Mouse (Mus musculus) kidney, embryonic 15.5 days (tissue): Measurements from ENCODE around the gene Hnrnpm. TPM values are rescaled to one million over a fixed set of nuclear protein-coding genes. Genes with fewer than 3 reads are reported as not detected.
A peak's percentile ranks its signal among the peaks of the same experiment; 100 is the strongest.
"Not testable (repeated sequence)": the region's sequence is repeated elsewhere in the genome, so short reads cannot be mapped to it uniquely, and the experiment has no call there.

Experiments used
- ATAC-seq: fragments of 200-750 bp; cut with Nextera tagmentation; replicated peaks from 2 replicates; pipeline ENCODE4 v1.8.0; 2017; ENCODE audit warnings: moderate TSS enrichment; ENCODE audit not compliant: low FRiP score
- H3K27ac ChIP-seq: fragments of 300-500 bp; sonication (generic); 2 replicates; pipeline ENCODE4 v1.5.1; 2015; ENCODE audit warnings: mild to moderate bottlenecking, inconsistent platforms
- H3K27me3 ChIP-seq: fragments of 300-500 bp; sonication (generic); 2 replicates; pipeline ENCODE4 v1.6.1; 2015; ENCODE audit warnings: inconsistent platforms
- H3K36me3 ChIP-seq: fragments of 300-500 bp; sonication (generic); 2 replicates; pipeline ENCODE4 v1.6.1; 2015; ENCODE audit warnings: inconsistent platforms
- H3K4me1 ChIP-seq: fragments of 300-500 bp; sonication (generic); 2 replicates; pipeline ENCODE4 v1.6.1; 2015; ENCODE audit warnings: inconsistent platforms
- H3K4me2 ChIP-seq: fragments of 300-500 bp; sonication (generic); 2 replicates; pipeline ENCODE4 v1.6.1; 2015; ENCODE audit warnings: moderate library complexity, mild to moderate bottlenecking, inconsistent platforms
- H3K4me3 ChIP-seq: fragments of 300-500 bp; sonication (generic); replicated peaks from 2 replicates; pipeline ENCODE4 v1.5.1; 2015; ENCODE audit warnings: mild to moderate bottlenecking, inconsistent platforms
- H3K9ac ChIP-seq: fragments of 300-500 bp; sonication (generic); 2 replicates; pipeline ENCODE4 v1.6.1; 2015; ENCODE audit warnings: mild to moderate bottlenecking, inconsistent platforms
- H3K9me3 ChIP-seq: fragments of 300-500 bp; sonication (generic); replicated peaks from 2 replicates; pipeline ENCODE4 v1.6.1; 2016; ENCODE audit warnings: inconsistent platforms
- WGBS: fragments of 180-500 bp; shearing (Covaris S2); methylation state at CpG from one replicate; pipeline ENCODE4 v1.1.7; 2015; ENCODE audit warnings: mixed read lengths; 5-methylcytosine and 5-hydroxymethylcytosine counted together
- polyA plus RNA-seq: library from polyadenylated mRNA; unstranded; fragments of >200 nt; fragmentation: Nextera tagmentation; extraction: Ambion mirVana; gene quantifications from 2 replicates; pipeline ENCODE4 v1.2.1, GENCODE M21; 2015

Gene Hnrnpm
- polyA plus RNA-seq, 1 experiment from 2014 or later: 383 TPM

GRCm38 (mm10) chr17:33628621-33629486, 57.8 kb downstream of the Hnrnpm start, which contains the start of gene Zfp414:
Zfp414 (plus strand) TSS chr17:33629090.
- Histone ChIP-seq H3K36me3 (peaks cover 22% of the 10 kb centered on the region), H3K27ac (peak within 1 kb of the TSS; percentile 99), H3K9me3 (no peaks in the 10 kb centered on the region), H3K9ac (peak within 1 kb of the TSS; percentile 70), H3K4me3 (peak within 1 kb of the TSS; percentile 66), H3K4me1 (peaks cover 19% of the 10 kb centered on the region), H3K27me3 (no peaks in the 10 kb centered on the region), H3K4me2 (peak within 1 kb of the TSS; percentile 80)
- ATAC-seq: peak; percentile 97
- 3% methylated on average over 32 of the region's 35 CpGs for WGBS

GRCm38 (mm10) chr17:33627281-33627680, 59.4 kb downstream of the Hnrnpm start:
- no peaks in the 10 kb centered on the region for H3K27me3 ChIP-seq
- WGBS: 93% methylated on average over 3 of the region's 3 CpGs
- H3K4me3 ChIP-seq: no peak overlapping the region
- H3K9ac ChIP-seq: no peak overlapping the region
- H3K4me2 ChIP-seq: no peak overlapping the region
- H3K4me1 ChIP-seq: peaks cover 19% of the 10 kb centered on the region
- H3K27ac ChIP-seq: no peak overlapping the region
- no peaks in the 10 kb centered on the region for H3K9me3 ChIP-seq
- H3K36me3 ChIP-seq: peaks cover 12% of the 10 kb centered on the region
- no peak for ATAC-seq

- H3K9me3 ChIP-seq, H3K4me1 ChIP-seq, H3K9ac ChIP-seq, H3K27ac ChIP-seq, ATAC-seq, H3K4me2 ChIP-seq, H3K4me3 ChIP-seq, H3K36me3 ChIP-seq, H3K27me3 ChIP-seq: not testable (repeated sequence)
- WGBS: 91% methylated on average over 5 of the region's 5 CpGs
These were observed 72.9 kb downstream of the Hnrnpm start for GRCm38 (mm10) chr17:33613726-33614125.

- no peaks in the 10 kb centered on the region for H3K36me3 ChIP-seq
- no peaks in the 10 kb centered on the region for H3K4me1 ChIP-seq
- no peak overlapping the region for H3K27ac ChIP-seq
- H3K9me3 ChIP-seq: no peaks in the 10 kb centered on the region
- ATAC-seq: no peak
- H3K4me2 ChIP-seq: no peak overlapping the region
- H3K9ac ChIP-seq: no peak overlapping the region
- no peak overlapping the region for H3K4me3 ChIP-seq
- no peaks in the 10 kb centered on the region for H3K27me3 ChIP-seq
- WGBS: 88% methylated on average over 7 of the region's 7 CpGs
These were observed 76.1 kb downstream of the Hnrnpm start for GRCm38 (mm10) chr17:33610548-33610947.

- H3K36me3 ChIP-seq: no peaks in the 10 kb centered on the region
- H3K4me2 ChIP-seq: no peak overlapping the region
- no peak for ATAC-seq
- no peaks in the 10 kb centered on the region for H3K27me3 ChIP-seq
- H3K9ac ChIP-seq: no peak overlapping the region
- no peak overlapping the region for H3K27ac ChIP-seq
- H3K4me3 ChIP-seq: no peak overlapping the region
- WGBS: 84% methylated on average over 2 of the region's 2 CpGs
- H3K4me1 ChIP-seq: no peaks in the 10 kb centered on the region
- H3K9me3 ChIP-seq: no peaks in the 10 kb centered on the region
These were observed 79.4 kb downstream of the Hnrnpm start for GRCm38 (mm10) chr17:33607273-33607672.

GRCm38 (mm10) chr17:33601947-33602346, 84.7 kb downstream of the Hnrnpm start:
- Histone ChIP-seq H3K9ac (no peak overlapping the region), H3K4me2 (no peak overlapping the region), H3K27me3 (no peaks in the 10 kb centered on the region), H3K4me1 (no peaks in the 10 kb centered on the region), H3K36me3 (no peaks in the 10 kb centered on the region), H3K9me3 (no peaks in the 10 kb centered on the region), H3K27ac (no peak overlapping the region), H3K4me3 (no peak overlapping the region)
- ATAC-seq: no peak
- 83% methylated on average over 12 of the region's 12 CpGs for WGBS

GRCm38 (mm10) chr17:33600831-33601230, 85.8 kb downstream of the Hnrnpm start:
- Histone ChIP-seq H3K27ac (no peak overlapping the region), H3K36me3 (no peaks in the 10 kb centered on the region), H3K4me2 (no peak overlapping the region), H3K27me3 (no peaks in the 10 kb centered on the region), H3K4me3 (no peak overlapping the region), H3K9me3 (no peaks in the 10 kb centered on the region), H3K9ac (no peak overlapping the region), H3K4me1 (no peaks in the 10 kb centered on the region)
- ATAC-seq: no peak
- 81% methylated on average over 3 of the region's 3 CpGs for WGBS

GRCm38 (mm10) chr17:33599836-33600475, 86.7 kb downstream of the Hnrnpm start:
- no peak overlapping the region for H3K4me3 ChIP-seq
- no peak overlapping the region for H3K4me2 ChIP-seq
- no peaks in the 10 kb centered on the region for H3K36me3 ChIP-seq
- H3K9ac ChIP-seq: no peak overlapping the region
- 86% methylated on average over 8 of the region's 8 CpGs for WGBS
- no peak overlapping the region for H3K27ac ChIP-seq
- no peaks in the 10 kb centered on the region for H3K4me1 ChIP-seq
- ATAC-seq: no peak
- no peaks in the 10 kb centered on the region for H3K9me3 ChIP-seq
- no peaks in the 10 kb centered on the region for H3K27me3 ChIP-seq

- Histone ChIP-seq H3K9ac (no peak overlapping the region), H3K4me3 (no peak overlapping the region), H3K27me3 (no peaks in the 10 kb centered on the region), H3K9me3 (no peaks in the 10 kb centered on the region), H3K27ac (no peak overlapping the region), H3K36me3 (no peaks in the 10 kb centered on the region), H3K4me2 (no peak overlapping the region), H3K4me1 (no peaks in the 10 kb centered on the region)
- 92% methylated on average over 5 of the region's 5 CpGs for whole genome bisulfite sequencing
- ATAC-seq: no peak
These were observed 88.2 kb downstream of the Hnrnpm start for GRCm38 (mm10) chr17:33598506-33598905.

- Histone ChIP-seq H3K27me3 (no peaks in the 10 kb centered on the region), H3K4me2 (no peak overlapping the region), H3K9me3 (no peaks in the 10 kb centered on the region), H3K27ac (no peak overlapping the region), H3K9ac (no peak overlapping the region), H3K36me3 (no peaks in the 10 kb centered on the region), H3K4me1 (no peaks in the 10 kb centered on the region), H3K4me3 (no peak overlapping the region)
- no peak for ATAC-seq
These were observed 89.4 kb downstream of the Hnrnpm start for GRCm38 (mm10) chr17:33597271-33597670.
